Mouse (Mus musculus): ENCODE measurements around the gene Hs2st1.

- TF ChIP-seq POLR2A (IDR thresholded peaks at IDR 0.05; ENCODE audit: control insufficient read depth, low read depth, low read length) (no peak), CTCF (IDR thresholded peaks at IDR 0.05; ENCODE audit: control insufficient read depth, insufficient read depth, insufficient replicate concordance, low read depth, low read length) (no peak)
Observed at GRCm38 (mm10) chr3:144574256-144574655, 4.3 kb upstream of the Hs2st1 start.
